Comparison of ENCODE assay signal across 12 mouse cellular contexts in the genomic region with DNA sequence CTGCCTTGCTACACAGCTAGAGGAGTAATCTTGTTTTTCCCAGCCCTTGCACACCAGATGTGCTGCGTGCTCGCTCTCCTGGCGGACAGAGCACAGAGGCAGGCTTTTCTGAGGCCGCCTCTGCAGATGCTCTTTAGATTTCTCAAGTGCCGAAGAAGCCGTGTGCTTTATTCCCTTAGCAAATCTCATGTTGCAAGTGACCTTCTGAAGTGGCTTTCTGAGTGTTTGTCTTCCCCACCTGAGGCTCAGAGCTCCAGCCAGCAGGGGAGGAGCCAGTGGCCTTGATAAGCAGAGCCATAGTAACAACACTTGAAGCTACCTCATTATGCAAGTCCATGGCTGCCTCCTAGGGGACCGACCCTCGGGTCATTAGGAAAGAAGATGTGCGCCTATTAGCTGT. TPM values are rescaled to one million over a fixed set of nuclear protein-coding genes. Genes with fewer than 3 reads are reported as not detected.
DNase-seq lines count a peak whose midpoint lies in the region; ATAC-seq and TF ChIP-seq lines count a peak whose summit lies in the region.
"Had no signal": no experiment of that assay in that cellular context is flagged by ENCODE, and none has a peak within 500 bp of the region (broad histone marks: within the 10 kb centered on the region; RNA-seq: fewer than 3 reads in every experiment).

No protein-coding gene starts in this region.

- no peaks in the 10 kb centered on the region for H3K4me1 ChIP-seq in forebrain, embryonic 13.5 days
- H3K4me1 ChIP-seq in forebrain, embryonic 11.5 days (replicated peaks; ENCODE audit: control insufficient read depth, insufficient read depth, low read length), result no peaks in the 10 kb centered on the region
- no peaks in the 10 kb centered on the region for H3K4me1 ChIP-seq in limb, embryonic 14.5 days (ENCODE audit: control insufficient read depth, insufficient read depth, low read length)
- peaks cover 5% of the 10 kb centered on the region; the same call in 1 of the 2 replicates for H3K4me1 ChIP-seq in limb, embryonic 10.5 days
- no peaks in the 10 kb centered on the region for H3K4me1 ChIP-seq in lung, embryonic 14.5 days (ENCODE audit: insufficient read depth)
- no peaks in the 10 kb centered on the region for H3K4me1 ChIP-seq in midbrain, embryonic 14.5 days (ENCODE audit: control insufficient read depth, insufficient read depth, low read length)
- no peaks in the 10 kb centered on the region for H3K4me1 ChIP-seq in kidney, embryonic 16.5 days (ENCODE audit: insufficient read depth, low read length)
- H3K4me1 ChIP-seq: kidney, embryonic 15.5 days had no signal

- H3K9me3 ChIP-seq in forebrain, embryonic 13.5 days (replicated peaks), result no peaks in the 10 kb centered on the region
- no peaks in the 10 kb centered on the region for H3K9me3 ChIP-seq in forebrain, embryonic 11.5 days (ENCODE audit: control insufficient read depth, low read length)
- no peaks in the 10 kb centered on the region for H3K9me3 ChIP-seq in limb, embryonic 14.5 days (ENCODE audit: control insufficient read depth, low read length)
- H3K9me3 ChIP-seq in limb, embryonic 10.5 days (replicated peaks), result no peaks in the 10 kb centered on the region
- no peaks in the 10 kb centered on the region for H3K9me3 ChIP-seq in lung, embryonic 14.5 days (ENCODE audit: low read depth, low read length)
- no peaks in the 10 kb centered on the region for H3K9me3 ChIP-seq in midbrain, embryonic 14.5 days (ENCODE audit: control insufficient read depth, low read length)
- H3K9me3 ChIP-seq in kidney, embryonic 16.5 days (ENCODE audit: low read length), result no peaks in the 10 kb centered on the region
- H3K9me3 ChIP-seq: kidney, embryonic 15.5 days had no signal

- DNase-seq in forebrain, embryonic 11.5 days (ENCODE audit: low spot score), result no peak
- no peak for DNase-seq in limb, embryonic 14.5 days (ENCODE audit: low spot score)
- DNase-seq in limb, embryonic 10.5 days (ENCODE audit: low spot score), result no peak
- DNase-seq in lung, embryonic 14.5 days, result peak; percentile 80
- DNase-seq in midbrain, embryonic 14.5 days, result peak; percentile 43
- DNase-seq in adrenal gland, postnatal 4 days (ENCODE audit: low spot score in 2 of 2), result no peak
- DNase-seq: adrenal gland, postnatal 36 days; cerebellum, adult 11-12 months; thymus, postnatal 4 days had no signal

- no peak for TF ChIP-seq POLR2A in limb, embryonic 14.5 days (IDR thresholded peaks at IDR 0.05; ENCODE audit: borderline replicate concordance, extremely low read depth, insufficient read depth, insufficient read length)

- no peak overlapping the region for H3K4me3 ChIP-seq in forebrain, embryonic 13.5 days
- H3K4me3 ChIP-seq in forebrain, embryonic 11.5 days (ENCODE audit: low read depth, low read length), result no peak overlapping the region
- H3K4me3 ChIP-seq in limb, embryonic 14.5 days (replicated peaks; ENCODE audit: low read length), result no peak overlapping the region
- no peak overlapping the region for H3K4me3 ChIP-seq in limb, embryonic 10.5 days
- no peak overlapping the region for H3K4me3 ChIP-seq in lung, embryonic 14.5 days (ENCODE audit: low read depth, low read length)
- H3K4me3 ChIP-seq in midbrain, embryonic 14.5 days (replicated peaks; ENCODE audit: low read depth, low read length), result no peak overlapping the region
- H3K4me3 ChIP-seq in kidney, embryonic 16.5 days (ENCODE audit: low read length), result no peak overlapping the region
- H3K4me3 ChIP-seq: kidney, embryonic 15.5 days had no signal

- 67% methylated on average over 9 of the region's 9 CpGs for WGBS in forebrain, embryonic 13.5 days
- 77% methylated on average over 9 of the region's 9 CpGs for WGBS in forebrain, embryonic 11.5 days
- WGBS in limb, embryonic 14.5 days, result 81% methylated on average over 9 of the region's 9 CpGs
- WGBS in limb, embryonic 10.5 days, result 90% methylated on average over 9 of the region's 9 CpGs
- WGBS in lung, embryonic 14.5 days, result 58% methylated on average over 9 of the region's 9 CpGs
- WGBS in midbrain, embryonic 14.5 days, result 69% methylated on average over 9 of the region's 9 CpGs
- WGBS in kidney, embryonic 16.5 days, result 81% methylated on average over 9 of the region's 9 CpGs

- H3K4me2 ChIP-seq in forebrain, embryonic 13.5 days, result no peak overlapping the region
- H3K4me2 ChIP-seq in forebrain, embryonic 11.5 days (ENCODE audit: low read depth, low read length, severe bottlenecking), result no peak overlapping the region
- no peak overlapping the region for H3K4me2 ChIP-seq in limb, embryonic 14.5 days (replicated peaks; ENCODE audit: low read depth, low read length, severe bottlenecking)
- H3K4me2 ChIP-seq in lung, embryonic 14.5 days, result 0 out of 2 replicates have a peak overlapping the region, but pooled peaks have one; percentile 21
- no peak overlapping the region for H3K4me2 ChIP-seq in midbrain, embryonic 14.5 days (ENCODE audit: low read length)
- H3K4me2 ChIP-seq in kidney, embryonic 16.5 days (replicated peaks; ENCODE audit: low read depth, low read length), result no peak overlapping the region
- H3K4me2 ChIP-seq: kidney, embryonic 15.5 days had no signal

- no peak overlapping the region for H3K9ac ChIP-seq in forebrain, embryonic 13.5 days
- no peak overlapping the region for H3K9ac ChIP-seq in forebrain, embryonic 11.5 days (ENCODE audit: low read length)
- no peak overlapping the region for H3K9ac ChIP-seq in limb, embryonic 14.5 days (ENCODE audit: low read depth, low read length, severe bottlenecking)
- no peak overlapping the region for H3K9ac ChIP-seq in lung, embryonic 14.5 days
- no peak overlapping the region for H3K9ac ChIP-seq in midbrain, embryonic 14.5 days (replicated peaks; ENCODE audit: low read length)
- H3K9ac ChIP-seq in kidney, embryonic 16.5 days (replicated peaks; ENCODE audit: low read length), result no peak overlapping the region
- H3K9ac ChIP-seq: kidney, embryonic 15.5 days had no signal

- ATAC-seq in forebrain, embryonic 13.5 days, result 0 out of 2 replicates have a peak, but pooled peaks have one; percentile 27
- no peak for ATAC-seq in forebrain, embryonic 11.5 days (replicated peaks; ENCODE audit: low FRiP score)
- 0 out of 2 replicates have a peak, but pooled peaks have one; percentile 12 for ATAC-seq in limb, embryonic 14.5 days (ENCODE audit: low FRiP score, low read depth)
- peak; percentile 88 for ATAC-seq in lung, embryonic 14.5 days (ENCODE audit: insufficient read depth)
- peak; percentile 43; the same call in 1 of the 2 replicates for ATAC-seq in midbrain, embryonic 14.5 days (ENCODE audit: low FRiP score, low TSS enrichment)
- ATAC-seq in kidney, embryonic 16.5 days (ENCODE audit: low FRiP score, low TSS enrichment), result no peak

- peaks cover 8% of the 10 kb centered on the region; the same call in 1 of the 2 replicates for H3K36me3 ChIP-seq in forebrain, embryonic 13.5 days (ENCODE audit: poor library complexity, severe bottlenecking)
- no peaks in the 10 kb centered on the region for H3K36me3 ChIP-seq in forebrain, embryonic 11.5 days (ENCODE audit: control insufficient read depth, insufficient read depth, low read length)
- H3K36me3 ChIP-seq in limb, embryonic 14.5 days (ENCODE audit: control insufficient read depth, insufficient read depth, low read length), result peaks cover 39% of the 10 kb centered on the region
- peaks cover 24% of the 10 kb centered on the region for H3K36me3 ChIP-seq in limb, embryonic 10.5 days
- 0 out of 2 replicates have a peak, but pooled peaks cover 3% of the 10 kb centered on the region for H3K36me3 ChIP-seq in lung, embryonic 14.5 days (ENCODE audit: insufficient read depth)
- H3K36me3 ChIP-seq in midbrain, embryonic 14.5 days (ENCODE audit: control insufficient read depth, insufficient read depth, low read length), result 0 out of 2 replicates have a peak, but pooled peaks cover 8% of the 10 kb centered on the region
- peaks cover 34% of the 10 kb centered on the region for H3K36me3 ChIP-seq in kidney, embryonic 16.5 days (ENCODE audit: insufficient read depth, low read length)

- no peak overlapping the region for H3K27ac ChIP-seq in forebrain, embryonic 13.5 days
- no peak overlapping the region for H3K27ac ChIP-seq in forebrain, embryonic 11.5 days (ENCODE audit: low read depth, low read length)
- H3K27ac ChIP-seq in limb, embryonic 14.5 days (replicated peaks; ENCODE audit: low read depth, low read length), result no peak overlapping the region
- no peak overlapping the region for H3K27ac ChIP-seq in limb, embryonic 10.5 days
- H3K27ac ChIP-seq in lung, embryonic 14.5 days (ENCODE audit: low read depth), result peak overlapping the region; percentile 61; the same call in 1 of the 2 replicates
- H3K27ac ChIP-seq in midbrain, embryonic 14.5 days (replicated peaks; ENCODE audit: low read depth, low read length), result peak overlapping the region; percentile 32; the same call in 1 of the 2 replicates
- H3K27ac ChIP-seq in kidney, embryonic 16.5 days (ENCODE audit: low read length), result no peak overlapping the region
- H3K27ac ChIP-seq: kidney, embryonic 15.5 days had no signal

- TF ChIP-seq CTCF in lung, embryonic 14.5 days (IDR thresholded peaks at IDR 0.05; ENCODE audit: low read depth), result no peak; the same call in 1 of the 2 replicates

- H3K27me3 ChIP-seq in forebrain, embryonic 13.5 days, result no peaks in the 10 kb centered on the region
- H3K27me3 ChIP-seq in forebrain, embryonic 11.5 days (ENCODE audit: control insufficient read depth, insufficient read depth, low read length), result no peaks in the 10 kb centered on the region
- H3K27me3 ChIP-seq in limb, embryonic 14.5 days (ENCODE audit: control insufficient read depth, insufficient read depth, low read length), result no peaks in the 10 kb centered on the region
- no peaks in the 10 kb centered on the region for H3K27me3 ChIP-seq in limb, embryonic 10.5 days (ENCODE audit: low read depth, poor library complexity, severe bottlenecking)
- no peaks in the 10 kb centered on the region for H3K27me3 ChIP-seq in lung, embryonic 14.5 days (ENCODE audit: insufficient read depth, low read length)
- no peaks in the 10 kb centered on the region for H3K27me3 ChIP-seq in midbrain, embryonic 14.5 days (ENCODE audit: control insufficient read depth, insufficient read depth, low read length)
- no peaks in the 10 kb centered on the region for H3K27me3 ChIP-seq in kidney, embryonic 16.5 days (ENCODE audit: insufficient read depth, low read length)
- H3K27me3 ChIP-seq: kidney, embryonic 15.5 days had no signal

RNA-seq across cellular contexts. Expression of a gene that starts 43.8 kb away (rescaled TPM):
- polyA plus RNA-seq in forebrain, embryonic 13.5 days (2015; fragmentation: Nextera tagmentation; extraction: Ambion mirVana), result 0.24 TPM in 1 of 2 replicates, not detected in the other
- not detected in 2 replicates for polyA plus RNA-seq in forebrain, embryonic 11.5 days (2014; fragmentation: Nextera tagmentation; extraction: Ambion mirVana)
- polyA plus RNA-seq in limb, embryonic 14.5 days (2012; rRNA removed), result 0.92 and 1.2 TPM in 2 replicates
- polyA plus RNA-seq in limb, embryonic 14.5 days (2014; fragmentation: Nextera tagmentation; extraction: Ambion mirVana), result 1.3 and 2.0 TPM in 2 replicates
- 0.70 and 0.99 TPM in 2 replicates for polyA plus RNA-seq in limb, embryonic 10.5 days (2016; fragmentation: Nextera tagmentation; extraction: Ambion mirVana)
- 0.21 TPM in 1 of 2 replicates, not detected in the other for polyA plus RNA-seq in lung, embryonic 14.5 days (2014; fragmentation: Nextera tagmentation; extraction: Ambion mirVana)
- polyA plus RNA-seq in midbrain, embryonic 14.5 days (2014; fragmentation: Nextera tagmentation; extraction: Ambion mirVana), result 0.20 TPM in 1 of 2 replicates, not detected in the other
- 10 to 100 TPM in 1 of 2 experiments, 1 to 10 TPM in 1; 1.3 to 12.9 TPM for total RNA-seq in adrenal gland, postnatal 4 days (2021)
- polyA plus RNA-seq in kidney, embryonic 16.5 days (2015; fragmentation: Nextera tagmentation; extraction: Ambion mirVana), result 2.9 and 3.4 TPM in 2 replicates

Comparison
In these comparisons a context has a peak if more than half of its experiments do, and no peak if none do; other contexts are left out.
1. ATAC-seq: peak in forebrain, embryonic 13.5 days (single experiment), limb, embryonic 14.5 days (single experiment), lung, embryonic 14.5 days (single experiment) and midbrain, embryonic 14.5 days (single experiment); none in forebrain, embryonic 11.5 days (single experiment) and kidney, embryonic 16.5 days (single experiment).
2. H3K27ac ChIP-seq: peak in lung, embryonic 14.5 days (single experiment) and midbrain, embryonic 14.5 days (single experiment); none in forebrain, embryonic 13.5 days (single experiment), forebrain, embryonic 11.5 days (single experiment), limb, embryonic 14.5 days (single experiment), limb, embryonic 10.5 days (single experiment) and kidney, embryonic 16.5 days (single experiment).
3. DNase-seq: peak in lung, embryonic 14.5 days (single experiment) and midbrain, embryonic 14.5 days (single experiment); none in forebrain, embryonic 11.5 days (single experiment), limb, embryonic 14.5 days (single experiment), limb, embryonic 10.5 days (single experiment) and adrenal gland, postnatal 4 days (0 of 2).